Mouse (Mus musculus): ENCODE data around the gene Aagab. TPM values are rescaled to one million over a fixed set of nuclear protein-coding genes. Genes with fewer than 3 reads are reported as not detected.

Gene Aagab
- polyA plus RNA-seq, 1 experiment: 14.1 TPM

- H3K4me3 ChIP-seq (ENCODE audit: extremely low read depth, insufficient read depth, insufficient read length): no peak overlapping the region
- TF ChIP-seq CTCF (IDR thresholded peaks at IDR 0.05; ENCODE audit: extremely low read depth, insufficient read depth, insufficient read length, insufficient replicate concordance) (no peak), POLR2A (IDR thresholded peaks at IDR 0.05; ENCODE audit: low read depth, low read length) (no peak)
- no peak for DNase-seq (ENCODE audit: low read depth in 1 of 2, low spot score in 2 of 2)
- H3K27ac ChIP-seq (ENCODE audit: insufficient read depth, low read length): no peak overlapping the region
- peaks cover 9% of the 10 kb centered on the region for H3K36me3 ChIP-seq (ENCODE audit: control insufficient read depth, insufficient read depth, low read length)
- no peaks in the 10 kb centered on the region for H3K27me3 ChIP-seq (ENCODE audit: control insufficient read depth, insufficient read depth, low read length)
- no peaks in the 10 kb centered on the region for H3K4me1 ChIP-seq (ENCODE audit: control insufficient read depth, insufficient read depth, insufficient read length)
- 92% methylated on average over 5 of the region's 5 CpGs for WGBS
Observed at GRCm38 (mm10) chr9:63658970-63659371, 56.5 kb downstream of the Aagab start.

GRCm38 (mm10) chr9:63660061-63660460, 57.6 kb downstream of the Aagab start:
- WGBS: 98% methylated on average over 4 of the region's 4 CpGs
- no peak for DNase-seq (ENCODE audit: low read depth in 1 of 2, low spot score in 2 of 2)

GRCm38 (mm10) chr9:63660691-63661090, 58.2 kb downstream of the Aagab start:
- no peak overlapping the region for H3K27ac ChIP-seq (ENCODE audit: insufficient read depth, low read length)
- 92% methylated on average over 3 of the region's 3 CpGs for WGBS
- no peak for DNase-seq (ENCODE audit: low read depth in 1 of 2, low spot score in 2 of 2)

More at GRCm38 (mm10) chr9:63660061-63660460, 57.6 kb downstream of the Aagab start:
- H3K4me1 ChIP-seq (ENCODE audit: control insufficient read depth, insufficient read depth, insufficient read length): no peaks in the 10 kb centered on the region
- no peak overlapping the region for H3K4me3 ChIP-seq (ENCODE audit: extremely low read depth, insufficient read depth, insufficient read length)
- TF ChIP-seq CTCF (IDR thresholded peaks at IDR 0.05; ENCODE audit: extremely low read depth, insufficient read depth, insufficient read length, insufficient replicate concordance): no peak
- no peak for TF ChIP-seq POLR2A (IDR thresholded peaks at IDR 0.05; ENCODE audit: low read depth, low read length)
- H3K36me3 ChIP-seq (ENCODE audit: control insufficient read depth, insufficient read depth, low read length): peaks cover 6% of the 10 kb centered on the region
- no peaks in the 10 kb centered on the region for H3K27me3 ChIP-seq (ENCODE audit: control insufficient read depth, insufficient read depth, low read length)
- no peak overlapping the region for H3K27ac ChIP-seq (ENCODE audit: insufficient read depth, low read length)

DNA sequence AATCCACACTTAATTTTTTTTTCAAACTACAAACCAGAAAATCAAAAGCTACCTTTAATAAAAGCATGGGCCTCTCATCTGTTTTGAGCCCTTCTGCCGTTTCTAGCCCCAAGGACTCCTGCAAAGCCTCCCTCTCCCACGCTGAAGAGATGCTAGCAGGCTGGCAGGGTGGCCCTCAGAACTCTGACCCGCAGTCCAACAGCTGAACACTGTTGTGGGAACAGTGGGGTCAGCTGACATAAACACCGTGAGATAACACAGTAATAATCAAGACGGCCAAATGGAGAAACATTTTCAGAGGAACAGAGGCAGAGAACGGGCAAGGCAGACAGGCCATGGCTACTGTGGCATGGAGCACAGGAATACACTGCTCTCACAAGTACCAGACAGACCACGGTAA, 60.3 kb downstream of the Aagab start:
- Histone ChIP-seq H3K4me3 (ENCODE audit: extremely low read depth, insufficient read depth, insufficient read length) (no peak overlapping the region), H3K4me1 (ENCODE audit: control insufficient read depth, insufficient read depth, insufficient read length) (no peaks in the 10 kb centered on the region), H3K27ac (ENCODE audit: insufficient read depth, low read length) (no peak overlapping the region), H3K36me3 (ENCODE audit: control insufficient read depth, insufficient read depth, low read length) (peaks cover 13% of the 10 kb centered on the region), H3K27me3 (ENCODE audit: control insufficient read depth, insufficient read depth, low read length) (no peaks in the 10 kb centered on the region)
- DNase-seq (ENCODE audit: low read depth in 1 of 2, low spot score in 2 of 2): no peak
- no peak for TF ChIP-seq POLR2A (IDR thresholded peaks at IDR 0.05; ENCODE audit: low read depth, low read length)
- no peak for TF ChIP-seq CTCF (IDR thresholded peaks at IDR 0.05; ENCODE audit: extremely low read depth, insufficient read depth, insufficient read length, insufficient replicate concordance)
- 90% methylated on average over 7 of the region's 7 CpGs for WGBS

More at GRCm38 (mm10) chr9:63660691-63661090, 58.2 kb downstream of the Aagab start:
- H3K4me1 ChIP-seq (ENCODE audit: control insufficient read depth, insufficient read depth, insufficient read length): no peaks in the 10 kb centered on the region
- H3K4me3 ChIP-seq (ENCODE audit: extremely low read depth, insufficient read depth, insufficient read length): no peak overlapping the region
- no peak for TF ChIP-seq POLR2A (IDR thresholded peaks at IDR 0.05; ENCODE audit: low read depth, low read length)
- TF ChIP-seq CTCF (IDR thresholded peaks at IDR 0.05; ENCODE audit: extremely low read depth, insufficient read depth, insufficient read length, insufficient replicate concordance): no peak
- H3K27me3 ChIP-seq (ENCODE audit: control insufficient read depth, insufficient read depth, low read length): no peaks in the 10 kb centered on the region
- peaks cover 6% of the 10 kb centered on the region; the same call in 1 of the 2 replicates for H3K36me3 ChIP-seq (ENCODE audit: control insufficient read depth, insufficient read depth, low read length)

GRCm38 (mm10) chr9:63663222-63663621, 60.8 kb downstream of the Aagab start:
- Histone ChIP-seq H3K27ac (ENCODE audit: insufficient read depth, low read length) (no peak overlapping the region), H3K4me3 (ENCODE audit: extremely low read depth, insufficient read depth, insufficient read length) (no peak overlapping the region), H3K27me3 (ENCODE audit: control insufficient read depth, insufficient read depth, low read length) (no peaks in the 10 kb centered on the region), H3K4me1 (ENCODE audit: control insufficient read depth, insufficient read depth, insufficient read length) (no peaks in the 10 kb centered on the region), H3K36me3 (ENCODE audit: control insufficient read depth, insufficient read depth, low read length) (peaks cover 13% of the 10 kb centered on the region)
- no peak for TF ChIP-seq POLR2A (IDR thresholded peaks at IDR 0.05; ENCODE audit: low read depth, low read length)
- no peak for DNase-seq (ENCODE audit: low read depth in 1 of 2, low spot score in 2 of 2)
- 87% methylated on average over 10 of the region's 10 CpGs for WGBS

DNA sequence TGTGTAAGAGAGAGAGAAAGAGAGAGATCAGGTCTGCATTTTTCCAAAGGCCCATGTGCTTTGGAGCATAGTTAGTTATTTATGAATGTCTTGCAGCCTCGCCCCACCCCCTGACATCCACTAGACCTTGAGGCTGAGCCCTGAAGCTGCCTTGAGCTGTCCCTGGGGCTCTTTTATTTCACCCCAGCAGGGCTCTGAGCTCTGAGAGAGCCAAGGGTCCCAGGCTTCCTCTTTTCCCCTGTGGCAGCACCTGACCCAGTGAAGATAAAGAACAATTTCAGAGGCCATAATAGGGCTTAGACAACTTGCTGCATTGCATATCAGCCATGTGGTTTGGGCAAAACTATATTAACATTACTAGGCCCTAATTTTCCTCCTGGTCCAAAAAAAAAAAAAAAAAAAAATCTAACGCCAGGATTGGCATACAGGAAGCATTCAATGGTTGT, 61.9 kb downstream of the Aagab start:
- Histone ChIP-seq H3K27me3 (ENCODE audit: control insufficient read depth, insufficient read depth, low read length) (no peaks in the 10 kb centered on the region), H3K36me3 (ENCODE audit: control insufficient read depth, insufficient read depth, low read length) (peaks cover 13% of the 10 kb centered on the region), H3K4me1 (ENCODE audit: control insufficient read depth, insufficient read depth, insufficient read length) (no peaks in the 10 kb centered on the region), H3K4me3 (ENCODE audit: extremely low read depth, insufficient read depth, insufficient read length) (no peak overlapping the region), H3K27ac (ENCODE audit: insufficient read depth, low read length) (no peak overlapping the region)
- WGBS: 65% methylated on average over 2 of the region's 2 CpGs
- TF ChIP-seq CTCF (IDR thresholded peaks at IDR 0.05; ENCODE audit: extremely low read depth, insufficient read depth, insufficient read length, insufficient replicate concordance) (no peak), POLR2A (IDR thresholded peaks at IDR 0.05; ENCODE audit: low read depth, low read length) (no peak)
- no peak for DNase-seq (ENCODE audit: low read depth in 1 of 2, low spot score in 2 of 2)

GRCm38 (mm10) chr9:63664792-63665646, 62.6 kb downstream of the Aagab start:
- peaks cover 12% of the 10 kb centered on the region for H3K36me3 ChIP-seq (ENCODE audit: control insufficient read depth, insufficient read depth, low read length)
- no peak for DNase-seq (ENCODE audit: low read depth in 1 of 2, low spot score in 2 of 2)
- H3K4me3 ChIP-seq (ENCODE audit: extremely low read depth, insufficient read depth, insufficient read length): no peak overlapping the region
- WGBS: 79% methylated on average over 13 of the region's 13 CpGs
- TF ChIP-seq CTCF (IDR thresholded peaks at IDR 0.05; ENCODE audit: extremely low read depth, insufficient read depth, insufficient read length, insufficient replicate concordance) (no peak), POLR2A (IDR thresholded peaks at IDR 0.05; ENCODE audit: low read depth, low read length) (no peak)
- no peak overlapping the region for H3K27ac ChIP-seq (ENCODE audit: insufficient read depth, low read length)
- no peaks in the 10 kb centered on the region for H3K4me1 ChIP-seq (ENCODE audit: control insufficient read depth, insufficient read depth, insufficient read length)
- no peaks in the 10 kb centered on the region for H3K27me3 ChIP-seq (ENCODE audit: control insufficient read depth, insufficient read depth, low read length)
